Mouse (Mus musculus): ENCODE measurements around the gene Kndc1. TPM values are rescaled to one million over a fixed set of nuclear protein-coding genes. Genes with fewer than 3 reads are reported as not detected.

The Kndc1 gene
- polyA plus RNA-seq, 1 experiment from 2014 or later: 0.11 TPM

DNA sequence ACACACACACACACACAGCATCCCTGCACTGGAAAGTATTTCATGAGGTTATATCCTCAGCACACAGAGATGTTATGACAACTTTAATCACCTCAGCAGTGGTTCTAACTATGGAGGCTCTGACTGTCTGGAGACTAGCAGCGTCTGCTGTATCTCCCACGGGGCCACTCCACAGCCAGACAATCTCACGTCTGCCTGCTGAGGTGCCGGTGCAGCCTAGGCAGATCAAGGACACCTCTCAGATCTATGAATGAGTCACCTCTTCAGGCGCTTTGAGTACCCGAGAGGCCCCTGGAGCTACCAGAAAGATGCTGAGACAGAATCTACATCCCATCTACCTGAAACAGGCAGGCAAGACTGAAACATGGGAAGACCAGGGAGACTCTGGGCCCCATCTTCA, 15.9 kb upstream of the Kndc1 start:
- Histone ChIP-seq H3K27ac (replicated peaks) (no peak overlapping the region), H3K4me1 (no peaks in the 10 kb centered on the region), H3K4me3 (no peak overlapping the region), H3K27me3 (replicated peaks; ENCODE audit: low read depth, poor library complexity, severe bottlenecking) (no peaks in the 10 kb centered on the region), H3K9me3 (no peaks in the 10 kb centered on the region), H3K36me3 (replicated peaks) (no peaks in the 10 kb centered on the region)
- DNase-seq (ENCODE audit: low spot score): no peak
- 72% methylated on average over 6 of the region's 6 CpGs for WGBS

DNA sequence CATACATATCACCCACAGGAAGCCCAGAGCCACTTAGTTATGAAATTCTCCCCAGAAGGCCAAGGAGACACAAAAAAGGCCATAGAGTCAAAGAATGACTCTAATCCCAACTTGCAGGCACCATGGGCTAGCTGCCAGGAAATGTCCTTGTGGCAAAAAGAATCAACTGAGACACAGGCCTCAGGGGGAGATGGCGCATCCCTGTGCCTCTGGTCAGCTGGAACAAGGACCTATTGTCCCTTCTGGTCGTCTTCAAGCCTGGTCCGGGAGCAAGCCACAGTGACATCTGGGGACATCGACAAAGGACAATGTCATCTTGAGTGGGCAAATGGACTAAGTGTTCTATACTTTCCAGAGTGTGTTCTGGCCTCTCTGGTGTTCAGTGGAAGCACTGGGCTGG, 11.0 kb upstream of the Kndc1 start:
- WGBS: 58% methylated on average over 4 of the region's 4 CpGs
- Histone ChIP-seq H3K4me3 (no peak overlapping the region), H3K27ac (replicated peaks) (no peak overlapping the region), H3K27me3 (replicated peaks; ENCODE audit: low read depth, poor library complexity, severe bottlenecking) (no peaks in the 10 kb centered on the region), H3K36me3 (replicated peaks) (no peaks in the 10 kb centered on the region), H3K9me3 (no peaks in the 10 kb centered on the region), H3K4me1 (no peaks in the 10 kb centered on the region)
- DNase-seq (ENCODE audit: low spot score): no peak

DNA sequence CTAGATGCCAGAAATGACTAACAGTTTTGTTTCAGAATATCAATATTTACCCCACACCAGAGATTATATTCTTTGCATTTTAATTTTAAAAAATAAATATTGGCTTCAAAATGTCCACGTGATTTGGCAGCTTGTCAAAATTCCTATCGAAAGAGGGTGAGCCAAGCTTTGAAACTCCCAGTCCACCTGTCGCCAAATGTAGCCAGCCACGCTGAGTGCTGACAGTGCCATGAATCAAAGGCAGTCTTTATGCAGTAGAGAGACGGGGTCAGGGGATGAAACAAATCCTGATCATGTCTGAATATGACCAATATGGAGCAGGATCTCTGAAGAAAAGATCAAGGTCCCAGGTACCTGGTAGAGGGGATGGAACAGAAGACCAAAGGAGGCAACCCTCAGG, 2.7 kb upstream of the Kndc1 start:
- no peak overlapping the region for H3K27ac ChIP-seq (replicated peaks)
- no peak overlapping the region for H3K4me3 ChIP-seq
- peaks cover 12% of the 10 kb centered on the region for H3K4me1 ChIP-seq
- no peaks in the 10 kb centered on the region for H3K36me3 ChIP-seq (replicated peaks)
- DNase-seq (ENCODE audit: low spot score): no peak
- peaks cover 50% of the 10 kb centered on the region for H3K27me3 ChIP-seq (replicated peaks; ENCODE audit: low read depth, poor library complexity, severe bottlenecking)
- WGBS: 82% methylated on average over 5 of the region's 5 CpGs
- H3K9me3 ChIP-seq: no peaks in the 10 kb centered on the region

DNA sequence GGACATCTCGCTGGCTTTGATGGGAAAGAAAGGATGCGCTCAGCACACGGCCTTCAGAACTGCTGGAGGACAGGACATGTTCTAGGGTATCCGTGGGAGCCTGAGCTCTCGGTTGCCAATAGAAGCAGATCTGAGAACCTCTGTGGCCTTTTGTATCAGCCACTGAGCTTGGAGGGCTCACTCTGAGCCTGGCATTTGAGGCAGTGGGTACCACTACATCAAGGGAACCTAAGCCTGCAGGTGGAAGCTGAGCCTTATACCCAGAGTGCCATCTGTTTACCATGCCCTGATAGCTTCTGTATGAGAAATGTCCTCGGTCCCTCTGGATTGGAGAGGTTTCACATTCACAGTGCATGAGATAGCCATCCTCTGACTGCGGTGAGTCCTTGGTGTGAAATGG, 1.8 kb downstream of the Kndc1 start:
- peaks cover 12% of the 10 kb centered on the region for H3K4me1 ChIP-seq
- H3K27me3 ChIP-seq (replicated peaks; ENCODE audit: low read depth, poor library complexity, severe bottlenecking): peaks cover 76% of the 10 kb centered on the region
- WGBS: 85% methylated on average over 7 of the region's 7 CpGs

DNA sequence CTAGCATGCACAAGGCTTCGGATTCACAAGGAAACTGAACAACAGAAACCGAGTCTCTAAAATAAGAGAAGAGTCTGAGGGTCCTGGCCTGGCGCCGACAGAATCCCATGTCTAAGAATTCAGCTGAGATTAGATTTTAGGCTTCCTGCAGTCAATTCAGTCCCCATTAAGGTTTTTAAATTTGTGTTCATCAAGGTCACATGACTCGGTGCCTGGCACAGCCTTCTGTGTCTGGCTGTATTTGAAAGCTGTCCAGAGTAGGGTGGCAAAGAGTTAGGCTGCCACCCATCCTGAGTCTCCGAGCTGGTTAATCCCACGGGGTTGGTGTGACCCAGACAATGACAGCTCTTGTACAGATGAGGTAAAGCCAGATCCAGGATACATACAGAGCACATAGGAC, 2.3 kb downstream of the Kndc1 start:
- WGBS: 84% methylated on average over 7 of the region's 7 CpGs
- Histone ChIP-seq H3K27me3 (replicated peaks; ENCODE audit: low read depth, poor library complexity, severe bottlenecking) (peaks cover 75% of the 10 kb centered on the region), H3K4me1 (peaks cover 12% of the 10 kb centered on the region), H3K4me3 (no peak overlapping the region), H3K27ac (replicated peaks) (no peak overlapping the region), H3K36me3 (replicated peaks) (no peaks in the 10 kb centered on the region), H3K9me3 (no peaks in the 10 kb centered on the region)
- DNase-seq (ENCODE audit: low spot score): no peak

More for the DNA sequence above, 1.8 kb downstream of the Kndc1 start:
- Histone ChIP-seq H3K36me3 (replicated peaks) (no peaks in the 10 kb centered on the region), H3K4me3 (no peak overlapping the region), H3K27ac (replicated peaks) (no peak overlapping the region), H3K9me3 (no peaks in the 10 kb centered on the region)
- no peak for DNase-seq (ENCODE audit: low spot score)

DNA sequence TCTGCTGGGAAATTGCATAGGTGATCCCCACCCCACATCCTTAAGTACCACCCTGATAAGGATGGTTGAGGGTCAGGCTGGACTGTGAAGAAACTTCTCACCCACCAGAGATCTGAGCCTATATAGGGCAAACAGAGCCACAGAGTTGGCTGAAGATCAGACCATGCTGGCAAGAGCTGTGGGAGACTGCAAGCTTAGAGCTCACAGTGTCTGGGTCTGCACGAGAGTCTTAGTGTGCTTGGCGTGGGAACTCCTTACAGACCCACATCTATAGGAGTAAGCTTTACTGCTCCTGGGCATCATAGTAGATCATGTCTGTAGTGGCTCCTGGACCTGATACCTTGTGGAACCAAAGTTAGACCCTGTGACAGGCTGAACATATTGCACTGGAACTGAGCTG, 4.1 kb downstream of the Kndc1 start:
- no peak for DNase-seq (ENCODE audit: low spot score)
- 87% methylated on average over 2 of the region's 2 CpGs for WGBS

DNA sequence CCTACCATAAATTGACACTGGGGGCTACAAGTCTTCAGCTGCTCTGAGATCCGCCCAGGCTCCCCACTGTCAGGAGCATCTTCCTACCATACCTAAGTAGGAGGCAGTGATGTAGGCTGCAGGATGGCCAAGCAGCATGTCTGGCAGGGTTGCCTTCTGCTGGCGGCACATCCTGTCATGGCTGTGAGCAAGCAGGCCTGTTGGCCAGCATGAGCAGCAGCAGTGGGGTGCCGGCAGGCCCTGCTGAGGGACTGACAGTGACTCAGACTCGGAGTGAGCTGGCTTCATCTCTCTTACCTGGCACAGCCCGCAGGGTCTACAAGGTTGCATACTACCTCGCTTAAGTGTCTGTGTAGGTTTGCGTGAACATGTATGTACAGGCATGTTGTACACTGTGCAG, 5.0 kb downstream of the Kndc1 start:
- 82% methylated on average over 7 of the region's 7 CpGs for WGBS
- DNase-seq (ENCODE audit: low spot score): no peak
- H3K4me3 ChIP-seq: no peak overlapping the region
- H3K9me3 ChIP-seq: no peaks in the 10 kb centered on the region
- no peaks in the 10 kb centered on the region for H3K36me3 ChIP-seq (replicated peaks)
- no peak overlapping the region for H3K27ac ChIP-seq (replicated peaks)
- peaks cover 56% of the 10 kb centered on the region for H3K27me3 ChIP-seq (replicated peaks; ENCODE audit: low read depth, poor library complexity, severe bottlenecking)
- peaks cover 9% of the 10 kb centered on the region for H3K4me1 ChIP-seq

More for the DNA sequence above, 4.1 kb downstream of the Kndc1 start:
- Histone ChIP-seq H3K27ac (replicated peaks) (no peak overlapping the region), H3K36me3 (replicated peaks) (no peaks in the 10 kb centered on the region), H3K9me3 (no peaks in the 10 kb centered on the region), H3K4me1 (peaks cover 12% of the 10 kb centered on the region), H3K4me3 (no peak overlapping the region), H3K27me3 (replicated peaks; ENCODE audit: low read depth, poor library complexity, severe bottlenecking) (peaks cover 64% of the 10 kb centered on the region)

DNA sequence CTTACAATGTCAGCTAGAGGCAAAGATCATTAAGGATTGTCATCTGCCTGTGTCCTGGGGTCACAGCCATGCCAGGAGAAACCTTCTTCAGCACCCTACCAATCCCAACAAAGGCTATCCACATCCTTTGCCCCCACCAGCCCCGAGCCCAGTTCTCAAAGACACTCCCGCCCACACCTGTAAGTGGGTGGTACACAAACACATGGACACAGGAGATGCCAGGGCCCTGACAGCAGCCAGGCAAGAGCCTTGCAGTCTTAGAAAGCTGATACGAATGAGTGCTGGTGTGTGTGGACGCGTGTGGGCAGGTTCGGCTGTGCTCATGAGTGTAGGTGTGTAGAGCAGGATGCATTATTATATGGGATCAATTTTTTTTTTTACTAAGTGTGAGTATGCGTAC, 6.0 kb downstream of the Kndc1 start:
- Histone ChIP-seq H3K4me3 (no peak overlapping the region), H3K27ac (replicated peaks) (no peak overlapping the region), H3K27me3 (replicated peaks; ENCODE audit: low read depth, poor library complexity, severe bottlenecking) (peaks cover 46% of the 10 kb centered on the region), H3K4me1 (peaks cover 3% of the 10 kb centered on the region), H3K9me3 (no peaks in the 10 kb centered on the region), H3K36me3 (replicated peaks) (no peaks in the 10 kb centered on the region)
- DNase-seq (ENCODE audit: low spot score): no peak
- 91% methylated on average over 7 of the region's 7 CpGs for WGBS

DNA sequence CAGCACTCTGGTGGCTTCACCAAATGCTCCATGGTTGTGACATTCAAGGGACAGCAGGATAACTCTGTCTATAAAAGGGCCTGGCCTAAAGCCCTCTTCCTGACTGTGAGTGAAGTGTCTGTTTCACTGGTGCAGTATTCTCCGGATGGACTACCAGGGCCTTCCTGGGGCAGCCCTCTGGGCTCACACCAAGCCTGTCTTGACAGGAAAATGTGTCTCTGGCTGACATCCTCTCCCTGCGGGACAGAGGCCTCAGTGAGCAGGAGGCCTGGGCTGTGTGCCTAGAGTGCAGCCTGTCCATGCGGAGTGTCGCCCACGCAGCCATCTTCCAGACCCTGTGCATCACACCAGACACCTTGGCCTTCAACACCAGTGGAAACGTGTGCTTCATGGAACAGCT, 6.4 kb downstream of the Kndc1 start:
- H3K27me3 ChIP-seq (replicated peaks; ENCODE audit: low read depth, poor library complexity, severe bottlenecking): peaks cover 42% of the 10 kb centered on the region
- no peaks in the 10 kb centered on the region for H3K9me3 ChIP-seq
- no peaks in the 10 kb centered on the region for H3K36me3 ChIP-seq (replicated peaks)
- H3K4me1 ChIP-seq: peaks cover 8% of the 10 kb centered on the region
- no peak for DNase-seq (ENCODE audit: low spot score)
- no peak overlapping the region for H3K27ac ChIP-seq (replicated peaks)
- WGBS: 87% methylated on average over 6 of the region's 6 CpGs
- H3K4me3 ChIP-seq: no peak overlapping the region

DNA sequence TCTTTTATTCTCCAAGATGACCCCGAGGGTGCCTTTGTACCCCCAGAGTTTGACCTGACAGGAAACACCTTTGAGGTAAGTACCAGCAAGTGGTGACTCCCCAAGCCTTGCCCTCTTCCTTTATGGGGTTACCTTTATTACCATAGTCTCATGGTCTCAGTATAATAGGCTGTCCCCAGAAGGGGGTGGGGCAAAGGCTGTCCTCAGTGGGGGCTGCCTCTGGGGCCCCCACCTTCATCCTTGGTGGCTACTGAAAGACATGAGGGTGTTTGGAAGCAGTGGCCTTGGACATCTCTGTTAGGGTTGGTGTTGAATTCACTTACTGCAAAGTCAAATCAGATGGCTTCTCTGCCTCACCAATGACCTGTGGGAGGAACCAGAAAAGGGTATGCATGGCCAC, 7.5 kb downstream of the Kndc1 start:
- no peaks in the 10 kb centered on the region for H3K36me3 ChIP-seq (replicated peaks)
- H3K4me1 ChIP-seq: peaks cover 10% of the 10 kb centered on the region
- H3K27ac ChIP-seq (replicated peaks): no peak overlapping the region
- DNase-seq (ENCODE audit: low spot score): no peak
- H3K27me3 ChIP-seq (replicated peaks; ENCODE audit: low read depth, poor library complexity, severe bottlenecking): peaks cover 31% of the 10 kb centered on the region
- WGBS: 42% methylated on average over 1 of the region's 1 CpGs
- H3K4me3 ChIP-seq: no peak overlapping the region
- no peaks in the 10 kb centered on the region for H3K9me3 ChIP-seq

DNA sequence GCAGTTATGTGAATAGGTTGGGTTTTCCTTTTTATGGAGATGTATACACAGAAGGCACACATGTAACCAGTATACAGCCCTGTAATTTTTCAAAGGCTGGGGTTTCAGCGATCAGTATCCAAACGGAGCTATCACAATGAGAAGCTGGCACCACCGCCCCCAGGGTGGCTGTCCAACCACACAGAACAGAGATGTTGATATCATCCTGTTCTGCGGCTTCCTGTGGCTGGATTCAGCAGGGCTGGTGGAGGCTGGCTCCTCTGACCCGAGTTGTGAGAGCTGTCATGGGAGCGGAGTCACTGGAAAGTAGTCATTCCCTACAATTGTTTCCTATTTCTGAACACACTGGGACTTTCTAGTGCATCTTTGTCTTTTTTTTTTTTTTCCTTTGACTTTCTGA, 10.8 kb downstream of the Kndc1 start:
- Histone ChIP-seq H3K4me3 (peak overlapping the region; percentile 4; the same call in 1 of the 2 replicates), H3K27me3 (replicated peaks; ENCODE audit: low read depth, poor library complexity, severe bottlenecking) (peaks cover 11% of the 10 kb centered on the region; the same call in 1 of the 2 replicates), H3K4me1 (peaks cover 24% of the 10 kb centered on the region), H3K27ac (replicated peaks) (no peak overlapping the region), H3K36me3 (replicated peaks) (no peaks in the 10 kb centered on the region), H3K9me3 (no peaks in the 10 kb centered on the region)
- WGBS: 39% methylated on average over 6 of the region's 6 CpGs
- no peak for DNase-seq (ENCODE audit: low spot score)

DNA sequence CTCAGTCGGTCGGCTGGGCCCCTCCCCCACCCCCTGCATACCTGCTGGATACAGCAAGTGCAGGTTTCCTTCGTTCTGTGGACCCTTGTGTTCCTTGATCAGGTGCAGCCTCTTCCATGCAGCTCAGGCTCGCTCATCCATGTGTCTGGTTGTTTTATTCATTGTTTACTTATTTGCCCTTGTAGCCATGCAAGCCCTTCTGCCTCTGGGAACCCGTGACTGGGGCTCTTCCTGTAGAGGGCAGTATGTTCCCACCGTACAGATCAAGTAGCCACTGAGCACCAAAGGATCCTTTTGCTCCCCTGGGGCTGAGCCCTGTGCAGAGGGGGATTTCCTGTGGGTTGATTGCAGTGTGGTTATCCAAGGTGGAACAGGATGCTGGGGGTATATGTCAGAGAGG, 11.2 kb downstream of the Kndc1 start:
- Histone ChIP-seq H3K4me3 (peak overlapping the region; percentile 4; the same call in 1 of the 2 replicates), H3K9me3 (no peaks in the 10 kb centered on the region), H3K27ac (replicated peaks) (no peak overlapping the region)

DNA sequence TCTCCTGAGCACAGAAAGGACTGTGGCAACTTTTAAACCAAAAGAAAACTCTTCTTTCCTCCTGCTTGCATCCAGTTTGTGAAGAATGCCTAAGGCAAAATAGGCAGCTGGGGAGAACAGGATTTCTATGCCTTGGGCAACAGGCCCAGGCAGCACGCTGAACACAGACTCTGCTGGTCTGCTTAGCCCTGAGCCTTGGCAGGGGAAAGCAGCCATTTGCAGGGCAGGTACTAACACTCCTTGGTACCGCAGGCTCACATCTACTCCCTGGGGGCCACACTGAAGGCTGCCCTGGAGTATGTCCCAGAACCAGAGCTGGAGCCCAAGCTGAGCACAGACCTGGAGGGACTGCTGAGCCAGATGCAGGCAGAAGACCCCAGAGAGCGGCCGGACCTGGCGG, 13.7 kb downstream of the Kndc1 start:
- no peak overlapping the region for H3K4me3 ChIP-seq
- H3K27ac ChIP-seq (replicated peaks): peak overlapping the region; percentile 48; the same call in 1 of the 2 replicates
- H3K27me3 ChIP-seq (replicated peaks; ENCODE audit: low read depth, poor library complexity, severe bottlenecking): peaks cover 38% of the 10 kb centered on the region
- H3K4me1 ChIP-seq: peaks cover 33% of the 10 kb centered on the region
- no peaks in the 10 kb centered on the region for H3K36me3 ChIP-seq (replicated peaks)
- 68% methylated on average over 5 of the region's 5 CpGs for WGBS
- no peaks in the 10 kb centered on the region for H3K9me3 ChIP-seq
- no peak for DNase-seq (ENCODE audit: low spot score)

More for the DNA sequence above, 11.2 kb downstream of the Kndc1 start:
- peaks cover 28% of the 10 kb centered on the region for H3K4me1 ChIP-seq
- 9% methylated on average over 6 of the region's 6 CpGs for WGBS
- peak; percentile 62 for DNase-seq (ENCODE audit: low spot score)
- peaks cover 15% of the 10 kb centered on the region for H3K27me3 ChIP-seq (replicated peaks; ENCODE audit: low read depth, poor library complexity, severe bottlenecking)
- no peaks in the 10 kb centered on the region for H3K36me3 ChIP-seq (replicated peaks)

DNA sequence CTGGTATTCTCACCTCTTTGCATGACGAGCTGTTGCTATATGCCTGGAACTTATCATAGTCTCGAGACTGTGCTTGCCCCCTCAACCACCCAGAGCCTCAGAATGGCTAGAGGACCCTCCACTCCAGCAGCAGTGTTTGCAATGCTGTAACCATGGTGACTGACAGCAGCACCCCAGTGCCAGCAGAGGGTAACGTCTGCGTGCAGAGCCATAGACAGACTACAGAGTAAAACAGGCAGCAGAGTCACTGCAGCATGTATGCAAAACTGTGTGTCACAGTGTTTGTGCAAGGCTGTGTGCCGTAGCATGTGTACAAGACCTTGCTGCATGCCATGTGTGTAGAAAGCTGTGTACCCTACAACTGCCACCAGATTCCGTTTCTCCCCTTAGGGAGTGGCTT, 15.0 kb downstream of the Kndc1 start:
- peak; percentile 18 for DNase-seq (ENCODE audit: low spot score)
- WGBS: 56% methylated on average over 6 of the region's 6 CpGs
- peaks cover 46% of the 10 kb centered on the region for H3K27me3 ChIP-seq (replicated peaks; ENCODE audit: low read depth, poor library complexity, severe bottlenecking)

More for the DNA sequence above, 15.0 kb downstream of the Kndc1 start:
- H3K27ac ChIP-seq (replicated peaks): no peak overlapping the region
- no peak overlapping the region for H3K4me3 ChIP-seq
- H3K36me3 ChIP-seq (replicated peaks): no peaks in the 10 kb centered on the region
- H3K9me3 ChIP-seq: no peaks in the 10 kb centered on the region
- H3K4me1 ChIP-seq: peaks cover 41% of the 10 kb centered on the region

Data from embryonic facial prominence, embryonic 10.5 days (tissue).